Mouse (Mus musculus) left cerebral cortex, adult 2 months (tissue): ENCODE results near the gene Hoxb7. TPM values are rescaled to one million over a fixed set of nuclear protein-coding genes. Genes with fewer than 3 reads are reported as not detected.

ENCODE experiments used
- DNase-seq, 2 experiments: peaks; one replicate each; pipeline ENCODE4 v3.0.0; 2021 to 2022; ENCODE audit warnings: low spot score in 2 of 2, mixed read lengths in 1 of 2; ENCODE audit errors: extremely low spot score in 1 of 2
- H3K27ac ChIP-seq: fragments of 200-600 bp; 2 replicates; pipeline ENCODE4 v1.8.1; 2022
- H3K4me3 ChIP-seq: fragments of 200-600 bp; 2 replicates; pipeline ENCODE4 v1.8.1; 2022
- CTCF ChIP-seq: fragments of 200-600 bp; IDR thresholded peaks from 2 replicates; pipeline ENCODE4 v1.8.1; 2022; ENCODE audit warnings: antibody characterized with exemption, mild to moderate bottlenecking, moderate library complexity
- intact Hi-C: fragments of 180-260 bp; cut with DNase I; formaldehyde crosslinking; loops from one replicate; pipeline ENCODE4 v1.15.1; 2025
- long read RNA-seq, 2 experiments: library from polyadenylated mRNA; stranded (forward); transcript quantifications; one replicate each; pipeline ENCODE4 v2.0.0; 2021; ENCODE audit warnings: borderline mapping rate in 2 of 2
- total RNA-seq, 2 experiments: library from RNA; stranded (reverse); gene quantifications; 2 replicates each; pipeline ENCODE4 v1.2.3; 2021

Hoxb7 gene
- not detected for total RNA-seq
- long read RNA-seq, experiment 1 = 0 reads
- long read RNA-seq, experiment 2 = 0 reads

DNA sequence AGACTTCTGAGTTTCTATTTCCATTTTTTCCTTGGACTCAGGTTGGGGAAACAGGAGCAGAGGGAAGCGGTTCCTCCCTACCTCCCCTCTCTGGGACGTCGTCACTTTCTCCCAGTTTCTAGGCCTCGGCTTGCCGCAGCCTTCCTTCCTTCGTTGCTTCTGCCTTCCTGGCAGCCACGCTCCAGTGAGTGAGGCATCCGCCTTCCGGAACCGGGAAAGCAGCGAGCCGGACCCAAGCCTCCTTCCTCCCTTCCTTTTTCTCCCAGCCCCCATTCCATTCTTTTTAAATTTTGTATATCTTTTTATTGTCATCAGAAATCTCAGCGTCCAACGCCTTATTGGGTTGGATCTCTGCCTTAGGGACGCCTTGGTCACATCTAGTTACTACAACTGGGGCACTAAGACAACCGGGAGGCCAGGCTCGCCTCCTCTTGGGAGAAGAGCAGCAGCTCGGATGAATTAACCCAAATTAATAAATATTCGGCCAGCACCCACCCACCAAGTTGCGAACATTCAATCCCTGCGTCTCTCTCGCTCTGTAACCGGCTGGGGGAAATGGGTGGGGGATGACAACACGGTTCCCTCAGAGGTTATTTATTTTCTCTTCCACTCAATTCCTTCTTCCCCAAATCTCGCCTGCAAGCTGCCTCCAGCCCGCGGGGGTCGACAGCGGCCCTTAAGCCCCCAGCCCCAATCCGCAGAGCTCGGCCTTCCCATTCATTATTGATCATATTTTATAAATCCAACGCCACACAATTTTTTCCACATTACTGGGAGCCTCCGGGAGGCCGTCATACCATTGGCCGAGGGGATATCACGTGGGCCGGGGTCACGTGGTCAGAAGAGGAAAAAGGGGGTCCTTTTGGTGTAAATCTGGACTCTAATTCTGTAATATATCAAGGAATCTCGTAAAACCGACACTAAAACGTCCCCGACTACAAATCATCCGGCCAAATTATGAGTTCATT lies at the start of gene Hoxb7:
TSS of gene Hoxb7 (plus strand) at position 853 of the 968 bp plus-strand sequence.
- Histone ChIP-seq H3K4me3 (no peak within 1 kb of the TSS), H3K27ac (no peak within 1 kb of the TSS)
- no peak for DNase-seq
- intact Hi-C loops = no loop called here
- no peak for TF ChIP-seq CTCF

DNA sequence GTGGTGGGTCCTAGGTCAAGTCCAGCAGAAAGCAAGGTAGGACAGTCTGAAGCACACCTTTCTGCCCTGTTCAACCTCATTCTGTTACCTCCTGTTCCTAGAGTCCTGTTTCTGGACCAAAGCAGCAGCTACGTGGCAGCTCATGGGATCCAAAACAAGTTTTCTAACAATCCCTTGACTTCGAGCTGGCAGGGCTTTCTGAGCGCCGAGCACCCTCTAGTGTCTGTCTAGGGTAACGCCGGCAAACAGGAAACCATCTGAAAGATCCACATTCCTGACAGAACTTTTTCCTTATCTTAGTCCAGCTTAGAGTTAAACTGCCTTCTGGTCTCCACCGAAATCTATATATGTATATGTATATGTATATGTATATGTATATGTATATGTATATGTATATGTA lies 46.2 kb upstream of the Hoxb7 start:
- intact Hi-C loops = no loop called here
- DNase-seq = peak; percentile 22 to 45

DNA sequence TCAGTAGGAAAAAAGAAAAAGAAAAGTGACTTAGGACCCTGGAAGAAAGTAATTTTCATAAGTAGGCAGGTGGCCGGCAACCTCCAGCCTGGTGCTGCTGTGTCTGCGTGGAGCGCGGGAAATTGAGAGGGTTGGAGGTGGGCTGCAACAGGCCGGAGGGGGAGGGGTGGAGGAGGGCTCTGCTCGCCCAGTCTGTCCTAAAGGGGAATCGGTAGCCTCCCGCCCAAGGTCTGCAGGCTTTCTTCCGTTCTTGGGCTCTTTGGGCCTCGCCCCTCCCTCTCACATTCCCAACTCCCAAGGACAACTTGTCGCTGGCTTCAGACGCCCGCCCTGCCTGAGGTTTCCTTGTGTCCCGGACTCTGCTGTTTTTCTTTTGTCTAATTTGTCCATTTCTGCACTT lies 35.5 kb upstream of the Hoxb7 start:
- DNase-seq = no peak
- intact Hi-C loops = loop anchor here (5.0 kb wide), 1 partner anchor 44 kb away; no protein-coding TSS in a partner anchor
- no peak overlapping the region for H3K27ac ChIP-seq
- no peak for TF ChIP-seq CTCF
- no peak overlapping the region for H3K4me3 ChIP-seq

More for the DNA sequence above, 46.2 kb upstream of the Hoxb7 start:
- Histone ChIP-seq H3K27ac (no peak overlapping the region), H3K4me3 (no peak overlapping the region)
- TF ChIP-seq CTCF = peak; percentile 76

DNA sequence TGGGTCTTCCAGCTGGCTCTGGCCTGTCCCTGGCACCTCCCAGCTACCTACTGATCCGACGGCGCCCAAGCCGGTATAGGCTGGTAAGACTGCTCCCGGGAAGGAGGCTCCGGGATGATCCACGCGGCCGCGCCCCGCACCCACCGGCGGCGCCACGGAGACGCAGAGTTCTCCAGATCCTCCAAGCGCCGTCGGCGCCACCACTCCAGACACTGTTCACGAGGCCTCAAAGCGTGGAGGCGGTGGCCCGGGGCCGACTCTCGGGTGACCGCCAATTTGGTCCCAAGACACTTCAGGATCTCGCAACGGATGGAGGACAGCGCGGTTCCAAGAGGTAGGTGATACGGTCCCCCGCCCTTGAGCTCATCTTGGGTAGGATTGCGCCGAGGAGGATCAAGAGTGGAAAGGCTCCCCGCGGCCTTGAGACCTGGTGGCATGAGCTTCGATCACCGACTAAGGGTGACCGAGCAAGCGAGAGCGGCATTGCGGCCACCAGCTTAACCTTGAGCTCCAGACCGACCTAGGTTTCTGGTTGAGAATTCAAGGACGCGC lies 34.9 kb upstream of the Hoxb7 start:
- no peak for TF ChIP-seq CTCF
- intact Hi-C loops = loop anchor here (5.0 kb wide), 1 partner anchor 44 kb away; no protein-coding TSS in a partner anchor
- Histone ChIP-seq H3K27ac (no peak overlapping the region), H3K4me3 (no peak overlapping the region)
- DNase-seq = no peak

DNA sequence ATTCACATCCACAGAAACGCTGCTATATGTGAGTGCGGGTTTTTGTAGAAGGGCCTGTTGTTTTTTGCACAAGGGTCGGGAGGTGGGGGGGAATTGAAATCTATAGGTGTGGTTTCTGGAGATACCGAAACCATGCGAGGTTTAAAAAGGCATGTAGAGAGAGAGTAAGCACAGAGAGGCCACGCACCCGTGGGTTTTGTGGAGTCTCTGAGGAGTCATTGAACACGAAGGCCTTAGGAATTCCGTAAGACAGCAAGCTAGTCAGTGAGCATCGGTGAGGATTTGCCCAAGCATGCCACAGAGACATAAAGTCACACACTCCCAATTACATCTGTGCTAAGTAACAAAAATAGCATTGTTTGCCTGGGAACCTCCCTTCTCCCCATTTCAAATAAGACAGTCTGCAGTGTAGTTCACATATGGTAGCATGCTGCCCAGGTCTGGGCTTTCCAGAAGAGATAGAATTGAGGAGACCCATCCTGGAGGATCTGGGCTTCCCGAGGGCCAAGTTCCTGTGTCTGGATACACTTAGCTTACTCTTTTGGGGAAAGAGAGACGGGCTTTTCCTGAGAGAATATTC lies 33.8 kb upstream of the Hoxb7 start:
- intact Hi-C loops = loop anchor here (5.0 kb wide), 1 partner anchor 45 kb away; no protein-coding TSS in a partner anchor

DNA sequence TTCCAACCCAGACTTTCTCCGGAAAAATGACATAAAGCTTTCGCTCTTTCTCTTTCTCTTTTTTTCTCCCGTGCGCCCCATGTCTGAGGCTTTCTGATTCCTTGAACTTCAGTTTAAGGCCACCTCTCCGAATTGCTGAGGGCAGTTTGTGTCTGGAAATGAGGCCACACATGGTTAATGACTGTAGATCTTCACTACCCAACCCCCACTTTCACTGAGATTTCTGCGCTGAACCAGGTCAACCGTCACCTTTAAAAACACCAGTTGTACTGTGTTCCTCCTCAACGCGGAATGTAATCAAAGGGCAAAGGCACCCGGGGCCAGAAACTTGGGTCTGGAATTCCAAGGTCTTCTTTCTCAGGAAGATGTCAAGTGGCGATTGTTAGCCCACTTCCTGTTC lies 32.2 kb upstream of the Hoxb7 start:
- H3K4me3 ChIP-seq = no peak overlapping the region
- no peak for DNase-seq
- H3K27ac ChIP-seq = no peak overlapping the region
- intact Hi-C loops = loop anchor here (5.0 kb wide), 1 partner anchor 47 kb away; no protein-coding TSS in a partner anchor
- no peak for TF ChIP-seq CTCF

More for the DNA sequence above, 33.8 kb upstream of the Hoxb7 start:
- DNase-seq = no peak
- TF ChIP-seq CTCF = no peak
- H3K27ac ChIP-seq = no peak overlapping the region
- H3K4me3 ChIP-seq = no peak overlapping the region

DNA sequence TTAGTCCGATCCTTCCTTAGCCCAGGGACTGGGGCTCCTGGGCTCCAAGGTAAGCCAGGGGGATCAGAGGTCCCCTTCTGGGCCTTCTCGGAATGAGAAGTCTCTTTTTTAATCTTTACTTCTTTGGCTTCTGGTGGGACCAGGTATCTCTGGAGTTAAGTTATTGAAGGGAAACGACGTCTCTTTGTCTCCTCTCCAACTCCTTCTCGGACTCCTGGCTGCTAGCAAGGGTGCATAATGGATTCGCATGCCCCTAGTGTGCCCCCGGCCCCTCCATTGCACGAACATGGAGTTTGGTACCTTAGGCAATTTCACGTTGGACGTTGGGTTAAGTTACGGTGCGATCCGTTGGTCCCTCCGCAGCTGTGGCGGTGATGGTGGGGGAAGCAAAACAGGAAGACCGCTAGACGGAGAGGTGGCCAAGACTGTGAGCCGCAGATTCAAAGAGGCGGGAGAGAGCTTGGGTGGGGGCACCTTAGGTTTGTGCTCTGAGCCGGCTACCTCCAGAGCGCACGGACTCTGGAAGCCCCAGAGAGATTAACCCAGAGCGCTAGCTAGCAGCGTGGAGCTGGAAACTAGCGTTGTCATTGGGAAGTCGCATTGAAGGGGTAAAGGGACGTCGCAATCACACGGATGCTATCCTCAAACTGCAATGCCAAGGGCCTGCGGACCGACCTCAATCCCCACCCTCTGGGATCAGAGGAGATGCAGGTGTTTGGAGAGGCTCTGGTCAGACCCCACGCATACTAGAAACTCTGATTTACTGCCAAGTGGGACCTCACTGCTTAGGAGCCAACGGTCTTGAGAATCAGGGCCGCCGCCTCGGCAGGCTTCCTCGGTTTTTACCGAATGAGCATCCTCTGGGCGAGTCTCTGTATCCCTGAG lies 31.1 kb upstream of the Hoxb7 start:
- H3K4me3 ChIP-seq = no peak overlapping the region
- no peak for DNase-seq
- intact Hi-C loops = no loop called here

GRCm38 (mm10) chr11:96255996-96256445 lies 30.4 kb upstream of the Hoxb7 start:
- intact Hi-C loops = no loop called here
- no peak for TF ChIP-seq CTCF
- Histone ChIP-seq H3K4me3 (no peak overlapping the region), H3K27ac (no peak overlapping the region)
- no peak for DNase-seq

More for the DNA sequence above, 31.1 kb upstream of the Hoxb7 start:
- no peak for TF ChIP-seq CTCF
- H3K27ac ChIP-seq = no peak overlapping the region

DNA sequence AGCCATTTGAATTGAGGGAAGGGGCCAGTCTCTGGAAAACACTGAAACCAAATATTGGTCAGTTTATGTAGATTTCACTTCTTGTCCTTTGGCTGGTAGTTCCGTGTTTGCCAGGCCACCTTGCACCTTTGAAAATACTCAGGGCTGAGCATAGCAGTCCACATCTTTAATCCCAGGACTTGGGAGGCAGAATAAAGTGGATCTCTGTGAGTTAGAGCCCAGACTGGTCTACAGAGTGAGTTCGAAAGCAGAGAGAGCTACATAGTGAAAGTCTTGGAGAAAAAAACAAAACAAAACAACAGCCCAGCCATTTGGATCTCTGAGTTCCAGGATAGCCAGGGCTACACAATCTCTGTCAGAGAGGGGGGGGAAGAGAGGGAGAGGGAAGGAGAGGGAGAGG lies 29.3 kb upstream of the Hoxb7 start:
- DNase-seq = no peak
- no peak for TF ChIP-seq CTCF
- Histone ChIP-seq H3K27ac (no peak overlapping the region), H3K4me3 (no peak overlapping the region)
- intact Hi-C loops = no loop called here

- intact Hi-C loops = no loop called here
- no peak for DNase-seq
- TF ChIP-seq CTCF = no peak
- H3K4me3 ChIP-seq = no peak overlapping the region
- no peak overlapping the region for H3K27ac ChIP-seq
Measured at GRCm38 (mm10) chr11:96259038-96259437, 27.4 kb upstream of the Hoxb7 start.

GRCm38 (mm10) chr11:96259511-96259910 lies 26.9 kb upstream of the Hoxb7 start:
- no peak for TF ChIP-seq CTCF
- intact Hi-C loops = no loop called here
- H3K27ac ChIP-seq = no peak overlapping the region
- no peak for DNase-seq
- no peak overlapping the region for H3K4me3 ChIP-seq
